Mouse (Mus musculus) stomach, postnatal 0 days (tissue): ENCODE data around the gene Wbp2. TPM values are rescaled to one million over a fixed set of nuclear protein-coding genes. Genes with fewer than 3 reads are reported as not detected.
A peak's percentile ranks its signal among the peaks of the same experiment; 100 is the strongest.

Experiments
- ATAC-seq: fragments of 200-750 bp; cut with Nextera tagmentation; 2 replicates; pipeline ENCODE4 v1.8.0; 2017; ENCODE audit not compliant: low FRiP score, low TSS enrichment
- DNase-seq: peaks from one replicate; pipeline ENCODE4 v3.0.0-alpha.2; 2016; ENCODE audit warnings: low spot score
- H3K27ac ChIP-seq: fragments of 300-500 bp; sonication (generic); replicated peaks from 2 replicates; pipeline ENCODE4 v1.5.1; 2014; ENCODE audit warnings: mild to moderate bottlenecking, control low read depth
- H3K27me3 ChIP-seq: fragments of 300-500 bp; sonication (generic); 2 replicates; pipeline ENCODE4 v1.6.1; 2014; ENCODE audit warnings: low read length; ENCODE audit not compliant: control insufficient read depth, insufficient read depth
- H3K36me3 ChIP-seq: fragments of 300-500 bp; sonication (generic); 2 replicates; pipeline ENCODE4 v1.6.1; 2014; ENCODE audit warnings: low read length, mixed read lengths; ENCODE audit not compliant: control insufficient read depth, insufficient read depth
- H3K4me1 ChIP-seq: fragments of 300-500 bp; sonication (generic); replicated peaks from 2 replicates; pipeline ENCODE4 v1.6.1; 2014; ENCODE audit warnings: antibody characterized with exemption; ENCODE audit not compliant: control insufficient read depth, insufficient read depth
- H3K4me2 ChIP-seq: fragments of 300-500 bp; sonication (generic); replicated peaks from 2 replicates; pipeline ENCODE4 v1.6.1; 2014; ENCODE audit warnings: low read depth, mild to moderate bottlenecking, control low read depth, moderate library complexity
- H3K4me3 ChIP-seq: fragments of 300-500 bp; sonication (generic); 2 replicates; pipeline ENCODE4 v1.5.1; 2014; ENCODE audit warnings: low read depth, low read length, control low read depth
- H3K9ac ChIP-seq: fragments of 300-500 bp; sonication (generic); 2 replicates; pipeline ENCODE4 v1.6.1; 2014; ENCODE audit warnings: mild to moderate bottlenecking, low read length, control low read depth, mixed read lengths
- H3K9me3 ChIP-seq: fragments of 300-500 bp; sonication (generic); 2 replicates; pipeline ENCODE4 v1.6.1; 2016; ENCODE audit warnings: low read length; ENCODE audit not compliant: control insufficient read depth
- CTCF ChIP-seq: IDR thresholded peaks from 2 replicates; pipeline ENCODE4 v1.5.1; 2016; ENCODE audit warnings: antibody characterized with exemption, low read depth, mild to moderate bottlenecking, moderate library complexity
- EP300 ChIP-seq: optimal IDR thresholded peaks from 2 replicates; pipeline ENCODE3; 2016; ENCODE audit warnings: antibody characterized with exemption
- WGBS: fragments of 180-500 bp; shearing (Covaris S2); extraction: QIAGEN DNeasy Blood & Tissue Kit; methylation state at CpG from one replicate; pipeline ENCODE4 v1.1.7; 2014; 5-methylcytosine and 5-hydroxymethylcytosine counted together
- polyA plus RNA-seq: library from polyadenylated mRNA; unstranded; fragments of >200 nt; fragmentation: Nextera tagmentation; extraction: Ambion mirVana; gene quantifications from 2 replicates; pipeline ENCODE4 v1.2.1, GENCODE M21; 2015

Wbp2 gene
- polyA plus RNA-seq, 1 experiment from 2014 or later = 71.0 TPM

DNA sequence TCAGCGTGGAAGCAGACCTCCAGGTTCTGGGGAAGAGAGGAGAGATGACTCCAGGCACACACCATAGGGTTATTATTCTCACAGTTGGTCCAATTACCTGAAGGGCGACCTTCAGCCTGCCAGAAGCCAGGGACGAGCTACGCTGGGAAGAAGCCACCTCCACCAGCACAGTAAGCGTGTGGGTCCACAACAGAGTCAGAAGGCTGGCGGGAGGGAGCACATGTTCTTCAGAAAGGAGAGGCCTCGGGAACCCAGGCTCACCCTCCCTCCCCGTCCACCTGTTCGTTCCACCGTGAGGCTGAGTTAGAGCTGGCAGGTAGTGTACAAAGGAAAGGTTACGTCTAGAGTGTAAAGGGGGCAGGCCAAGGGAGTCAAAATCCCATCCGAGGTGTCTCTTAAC is 21.4 kb downstream of the Wbp2 start:
- TF ChIP-seq EP300 = no peak
- no peak for TF ChIP-seq CTCF

DNA sequence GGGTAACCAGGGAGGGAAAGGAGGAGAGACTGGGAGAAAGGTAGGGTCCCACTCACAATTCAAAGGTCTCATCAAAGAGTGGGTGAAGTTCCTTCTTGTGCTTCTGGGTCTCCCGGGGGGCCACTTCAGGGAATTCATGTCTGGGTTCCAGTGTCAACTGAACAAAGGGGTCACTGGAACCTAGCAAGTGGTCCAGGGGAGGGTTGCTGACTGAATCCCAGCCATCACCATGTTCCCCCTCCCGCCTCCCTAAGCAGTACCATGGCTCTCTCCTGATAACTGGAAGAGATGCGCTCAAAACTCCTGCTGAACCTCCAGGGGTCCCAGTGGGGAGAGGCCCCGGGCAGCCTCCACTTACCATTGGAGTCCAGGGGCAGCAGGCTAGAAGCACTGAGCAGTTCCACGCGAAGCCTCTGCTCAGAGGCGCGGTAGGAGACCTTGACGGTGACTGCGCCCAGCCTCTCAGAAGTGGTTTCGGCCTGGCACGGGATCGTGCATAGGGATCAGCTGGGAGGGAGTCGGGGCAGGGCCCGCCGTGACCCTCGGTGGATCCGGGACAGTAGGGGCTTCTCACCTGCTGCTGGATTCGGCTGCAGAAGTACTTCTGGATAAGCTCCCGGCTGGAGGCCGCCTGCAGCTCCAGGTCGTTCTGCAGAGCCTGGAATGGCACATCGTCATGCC is 22.5 kb downstream of the Wbp2 start:
- no peak overlapping the region for H3K27ac ChIP-seq
- 72% methylated on average over 23 of the region's 23 CpGs for WGBS
- no peak overlapping the region for H3K4me3 ChIP-seq
- H3K4me1 ChIP-seq = no peaks in the 10 kb centered on the region
- no peaks in the 10 kb centered on the region for H3K9me3 ChIP-seq
- H3K9ac ChIP-seq = no peak overlapping the region
- DNase-seq (no peak), ATAC-seq (no peak)
- no peak for TF ChIP-seq EP300
- TF ChIP-seq CTCF = no peak
- H3K4me2 ChIP-seq = no peak overlapping the region
- no peaks in the 10 kb centered on the region for H3K27me3 ChIP-seq
- H3K36me3 ChIP-seq = peaks cover 7% of the 10 kb centered on the region

More for the DNA sequence above, 21.4 kb downstream of the Wbp2 start:
- H3K9me3 ChIP-seq = no peaks in the 10 kb centered on the region
- 79% methylated on average over 12 of the region's 12 CpGs for whole genome bisulfite sequencing
- no peak overlapping the region for H3K4me2 ChIP-seq
- peaks cover 3% of the 10 kb centered on the region; the same call in 1 of the 2 replicates for H3K36me3 ChIP-seq
- no peak overlapping the region for H3K4me3 ChIP-seq
- H3K9ac ChIP-seq = no peak overlapping the region
- ATAC-seq (no peak), DNase-seq (no peak)
- H3K27ac ChIP-seq = no peak overlapping the region
- no peaks in the 10 kb centered on the region for H3K27me3 ChIP-seq
- no peaks in the 10 kb centered on the region for H3K4me1 ChIP-seq

DNA sequence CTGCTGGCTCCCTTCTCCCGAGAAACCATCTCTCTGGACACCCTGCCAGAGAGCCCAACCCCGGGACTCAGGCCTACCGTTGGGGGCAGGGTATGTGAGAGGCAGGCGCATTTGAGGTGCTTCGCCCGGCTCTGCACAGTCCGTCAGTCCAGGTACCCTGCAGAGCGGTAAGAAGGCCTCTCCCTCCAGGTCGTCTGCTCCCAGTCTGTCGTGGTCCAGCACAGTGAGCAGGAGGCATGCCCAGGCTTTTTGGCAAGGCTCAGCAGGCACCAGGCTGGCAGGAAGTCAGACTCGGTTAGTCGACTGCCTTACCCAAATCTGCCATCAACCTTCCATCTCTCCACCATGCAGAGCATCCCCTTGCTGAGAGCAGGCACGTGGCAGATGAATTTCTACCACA is 23.2 kb downstream of the Wbp2 start:
- Histone ChIP-seq H3K9ac (no peak overlapping the region), H3K27me3 (no peaks in the 10 kb centered on the region), H3K4me3 (no peak overlapping the region), H3K9me3 (no peaks in the 10 kb centered on the region), H3K27ac (no peak overlapping the region), H3K36me3 (peaks cover 14% of the 10 kb centered on the region), H3K4me1 (no peaks in the 10 kb centered on the region), H3K4me2 (no peak overlapping the region)
- TF ChIP-seq CTCF (no peak), EP300 (no peak)
- WGBS = 63% methylated on average over 13 of the region's 13 CpGs
- DNase-seq = no peak
- no peak for ATAC-seq

DNA sequence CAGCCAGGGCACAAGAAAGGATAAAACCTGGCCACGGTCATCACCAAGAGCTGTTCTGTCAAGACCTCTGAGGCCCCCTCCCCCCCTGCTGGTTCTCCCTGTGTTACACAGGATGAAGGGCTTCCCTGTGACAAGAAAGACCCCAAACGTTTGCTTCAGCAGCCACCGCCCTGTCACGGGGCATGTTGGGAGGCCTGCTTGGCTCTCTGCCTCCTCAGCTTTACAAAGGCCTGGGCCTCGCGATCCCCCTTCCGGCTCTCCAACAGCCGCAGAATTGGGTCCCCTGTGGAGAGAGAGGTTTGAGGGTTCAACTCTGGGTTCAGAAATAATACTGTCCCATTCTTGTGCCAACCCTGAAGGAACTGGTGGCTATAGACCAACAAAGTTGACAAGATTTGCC is 24.3 kb downstream of the Wbp2 start:
- Histone ChIP-seq H3K4me3 (no peak overlapping the region), H3K4me1 (no peaks in the 10 kb centered on the region), H3K36me3 (peaks cover 23% of the 10 kb centered on the region), H3K27me3 (no peaks in the 10 kb centered on the region), H3K9ac (no peak overlapping the region), H3K27ac (no peak overlapping the region), H3K4me2 (no peak overlapping the region), H3K9me3 (no peaks in the 10 kb centered on the region)
- ATAC-seq = no peak
- DNase-seq = no peak
- TF ChIP-seq EP300 = no peak
- TF ChIP-seq CTCF = no peak
- WGBS = 60% methylated on average over 8 of the region's 8 CpGs

DNA sequence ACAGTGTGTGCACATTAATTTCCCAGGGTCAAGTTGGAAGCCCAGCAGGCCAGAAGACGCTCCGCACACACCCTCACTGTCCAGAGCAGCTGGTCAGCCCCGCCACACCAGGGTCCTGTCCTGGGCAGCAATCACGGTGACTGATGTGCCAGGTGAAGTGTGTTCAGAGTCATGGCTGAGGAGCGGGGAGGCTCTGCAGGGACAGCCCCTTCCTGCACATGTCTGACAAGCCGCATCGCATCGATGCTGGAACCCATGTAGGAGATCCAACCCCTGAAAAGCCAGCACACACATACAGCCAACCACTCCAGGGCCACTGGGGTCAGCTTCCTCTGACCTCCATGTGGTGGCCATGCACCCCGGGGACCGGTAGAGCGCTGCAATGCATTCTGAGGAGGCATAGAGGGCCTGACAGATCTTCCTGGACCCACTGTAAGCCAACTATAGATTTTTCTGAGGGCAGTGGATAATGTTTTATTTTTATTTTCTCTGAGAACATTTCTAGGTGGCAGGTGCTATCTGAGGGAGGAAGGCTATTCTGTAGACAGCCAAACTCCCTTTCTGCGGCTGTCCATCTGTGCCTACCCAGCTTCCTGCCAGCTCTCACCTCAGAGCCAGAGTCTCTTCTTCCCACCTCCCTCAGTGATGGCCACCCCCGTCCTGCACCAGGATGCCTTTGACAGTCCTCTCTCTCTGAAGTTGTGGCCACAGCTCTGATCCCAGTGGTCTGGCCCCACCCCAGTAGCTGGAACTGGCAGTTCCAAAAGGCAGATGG is 25.0 kb downstream of the Wbp2 start:
- H3K9me3 ChIP-seq = no peaks in the 10 kb centered on the region
- peaks cover 24% of the 10 kb centered on the region for H3K36me3 ChIP-seq
- H3K4me2 ChIP-seq = no peak overlapping the region
- no peak overlapping the region for H3K9ac ChIP-seq
- H3K27me3 ChIP-seq = no peaks in the 10 kb centered on the region
- ATAC-seq = no peak
- H3K27ac ChIP-seq = no peak overlapping the region
- WGBS = 88% methylated on average over 13 of the region's 13 CpGs
- TF ChIP-seq CTCF = no peak
- TF ChIP-seq EP300 = no peak
- no peaks in the 10 kb centered on the region for H3K4me1 ChIP-seq
- H3K4me3 ChIP-seq = no peak overlapping the region
- DNase-seq = no peak

DNA sequence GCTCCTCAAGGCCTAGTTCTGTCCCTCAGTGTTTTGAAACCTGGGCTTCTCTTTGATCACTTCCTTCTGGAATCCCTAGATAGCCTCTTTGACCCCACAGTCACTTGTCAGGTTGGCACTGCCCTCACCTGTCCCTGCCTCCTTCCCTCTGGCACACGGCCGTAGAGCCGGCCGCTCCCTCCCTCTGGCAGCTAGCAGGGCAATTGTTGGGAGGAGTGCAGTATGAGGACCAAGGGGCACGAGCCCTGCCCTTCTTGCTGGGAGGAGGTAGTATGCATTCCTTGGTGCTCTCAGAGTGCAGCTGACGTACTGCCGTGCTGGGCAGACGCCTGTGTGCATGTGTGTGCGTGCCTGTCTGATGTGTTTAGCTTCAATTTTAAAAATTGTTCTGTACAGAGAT is 26.2 kb downstream of the Wbp2 start:
- Histone ChIP-seq H3K9ac (no peak overlapping the region), H3K4me1 (no peaks in the 10 kb centered on the region), H3K9me3 (no peaks in the 10 kb centered on the region), H3K4me2 (no peak overlapping the region), H3K4me3 (no peak overlapping the region), H3K27me3 (no peaks in the 10 kb centered on the region), H3K36me3 (peaks cover 32% of the 10 kb centered on the region), H3K27ac (peak overlapping the region; percentile 67)
- peak; percentile 85 for ATAC-seq
- DNase-seq = peak; percentile 82
- WGBS = 53% methylated on average over 9 of the region's 9 CpGs
- TF ChIP-seq EP300 (no peak), CTCF (no peak)
